Mouse (Mus musculus) myocyte (in vitro differentiated cells): ENCODE measurements at regions not wholly inside any gene's neighbourhood (a gene's known extent, or its start where the extent isn't known, plus 50 kb on each side); places are given as distances from the start of the nearest gene placed in this dataset.

Source experiments
- H3K27me3 ChIP-seq: one replicate; pipeline ENCODE4 v1.6.1; 2011; ENCODE audit not compliant: control insufficient read depth, insufficient read depth, insufficient read length
- H3K36me3 ChIP-seq: one replicate; pipeline ENCODE4 v1.6.1; 2011; ENCODE audit not compliant: control insufficient read depth, insufficient read depth
- H3K4me2 ChIP-seq: one replicate; pipeline ENCODE4 v1.6.1; 2011; ENCODE audit warnings: low read depth, control low read depth
- H3K4me3 ChIP-seq: one replicate; pipeline ENCODE4 v1.5.1; 2011; ENCODE audit warnings: mild to moderate bottlenecking, control low read depth, moderate library complexity
- H3K79me2 ChIP-seq: one replicate; pipeline ENCODE4 v1.6.1; 2011; ENCODE audit not compliant: control insufficient read depth, insufficient read depth
- H3ac ChIP-seq: one replicate; pipeline ENCODE4 v1.6.1; 2011; ENCODE audit not compliant: control insufficient read depth, insufficient read length
- CEBPB ChIP-seq: IDR thresholded peaks from 2 replicates; pipeline ENCODE4 v1.6.1; 2011; ENCODE audit warnings: mild to moderate bottlenecking, moderate library complexity; ENCODE audit not compliant: poor library complexity, insufficient read depth, severe bottlenecking
- E2F4 ChIP-seq: IDR thresholded peaks from one replicate; pipeline ENCODE4 v1.6.1; 2011; ENCODE audit warnings: mild to moderate bottlenecking, control low read depth, moderate library complexity; ENCODE audit not compliant: insufficient read depth
- MAX ChIP-seq: IDR thresholded peaks from one replicate; pipeline ENCODE4 v1.6.1; 2011; ENCODE audit warnings: low read depth, mild to moderate bottlenecking, control low read depth
- MYOD1 ChIP-seq, 3 experiments: IDR thresholded peaks; one replicate each; pipeline ENCODE4 v1.6.1; 2011; ENCODE audit warnings: control low read depth in 2 of 3, low read depth in 2 of 3, mild to moderate bottlenecking in 2 of 3, moderate library complexity in 1 of 3; ENCODE audit not compliant: insufficient read length in 2 of 3, control insufficient read depth in 1 of 3
- MYOG ChIP-seq, 3 experiments: IDR thresholded peaks; one replicate each; pipeline ENCODE4 v1.6.1; 2011; ENCODE audit warnings: control low read depth in 2 of 3, low read depth in 2 of 3, mild to moderate bottlenecking in 2 of 3; ENCODE audit not compliant: insufficient read length in 2 of 3, control insufficient read depth in 1 of 3, insufficient read depth in 1 of 3
- POLR2A ChIP-seq: IDR thresholded peaks from one replicate; pipeline ENCODE4 v1.6.1; 2011; ENCODE audit warnings: low read depth, mild to moderate bottlenecking, control low read depth, moderate library complexity; ENCODE audit not compliant: insufficient read length
- POLR2AphosphoS2 ChIP-seq: IDR thresholded peaks from one replicate; pipeline ENCODE4 v1.6.1; 2011; ENCODE audit warnings: low read depth, control low read depth; ENCODE audit not compliant: insufficient read length
- REST ChIP-seq: IDR thresholded peaks from one replicate; pipeline ENCODE4 v1.6.1; 2011; ENCODE audit warnings: mild to moderate bottlenecking, control low read depth, moderate library complexity; ENCODE audit not compliant: insufficient read depth, insufficient read length
- TCF12 ChIP-seq: IDR thresholded peaks from one replicate; pipeline ENCODE4 v1.6.1; 2011; ENCODE audit warnings: mild to moderate bottlenecking, control low read depth; ENCODE audit not compliant: poor library complexity, insufficient read depth, severe bottlenecking
- TCF3 ChIP-seq: IDR thresholded peaks from one replicate; pipeline ENCODE4 v1.6.1; 2011; ENCODE audit warnings: low read depth, control low read depth; ENCODE audit not compliant: insufficient read length
- USF1 ChIP-seq: IDR thresholded peaks from one replicate; pipeline ENCODE4 v1.6.1; 2011; ENCODE audit warnings: low read depth, mild to moderate bottlenecking, control low read depth, moderate library complexity

- Histone ChIP-seq H3K79me2 (no peaks in the 10 kb centered on the region), H3ac (no peak overlapping the region), H3K27me3 (no peaks in the 10 kb centered on the region), H3K4me3 (no peak overlapping the region), H3K36me3 (no peaks in the 10 kb centered on the region), H3K4me2 (no peak overlapping the region)
- TF ChIP-seq TCF3 (no peak), CEBPB (no peak), REST (no peak), MAX (no peak), POLR2AphosphoS2 (no peak), E2F4 (no peak), USF1 (no peak), MYOD1 (IDR thresholded peaks at IDR 0.05; ENCODE audit: control insufficient read depth in 1 of 3, insufficient read length in 2 of 3, low read depth in 2 of 3) (no peak)
These were observed 61.9 kb upstream of the Atxn7l3b start for GRCm38 (mm10) chr10:112990720-112991119.

- H3K4me3 ChIP-seq, result no peak overlapping the region
- no peak overlapping the region for H3K4me2 ChIP-seq
- H3K79me2 ChIP-seq, result no peaks in the 10 kb centered on the region
- no peaks in the 10 kb centered on the region for H3K27me3 ChIP-seq
- no peak for TF ChIP-seq TCF12
- no peak for TF ChIP-seq POLR2A
- TF ChIP-seq MAX, result no peak
- TF ChIP-seq MYOG (IDR thresholded peaks at IDR 0.05; ENCODE audit: control insufficient read depth in 1 of 3, insufficient read depth in 1 of 3, insufficient read length in 2 of 3, low read depth in 2 of 3), result no peak
- TF ChIP-seq E2F4, result no peak
- no peak for TF ChIP-seq CEBPB
- no peaks in the 10 kb centered on the region for H3K36me3 ChIP-seq
- no peak overlapping the region for H3ac ChIP-seq
These were observed 53.9 kb upstream of the Atxn7l3b start for GRCm38 (mm10) chr10:112982697-112983096.
